Mouse (Mus musculus) cortical plate, adult 2 months (tissue): ENCODE results near the gene Vwa8. TPM values are rescaled to one million over a fixed set of nuclear protein-coding genes. Genes with fewer than 3 reads are reported as not detected.

Experiments
- H3K27ac ChIP-seq: fragments of 200-500 bp; 2 replicates; pipeline ENCODE4 v1.5.1; 2012; ENCODE audit warnings: low read length, control low read depth, inconsistent platforms; ENCODE audit not compliant: insufficient read depth
- H3K4me1 ChIP-seq: fragments of 200-500 bp; 2 replicates; pipeline ENCODE4 v1.6.1; 2011; ENCODE audit warnings: low read length; ENCODE audit not compliant: control insufficient read depth, insufficient read depth
- H3K4me3 ChIP-seq: fragments of 200-500 bp; 2 replicates; pipeline ENCODE4 v1.5.1; 2011; ENCODE audit warnings: mild to moderate bottlenecking, low read length, control low read depth; ENCODE audit not compliant: insufficient read depth
- CTCF ChIP-seq: fragments of 200-500 bp; IDR thresholded peaks from 2 replicates; pipeline ENCODE4 v1.5.1; 2011; ENCODE audit warnings: mild to moderate bottlenecking, control low read depth, low read length; ENCODE audit not compliant: insufficient read depth; ENCODE audit errors: extremely low read depth
- POLR2A ChIP-seq: fragments of 200-500 bp; IDR thresholded peaks from 2 replicates; pipeline ENCODE4 v1.6.1; 2011; ENCODE audit warnings: mild to moderate bottlenecking, low read length, control low read depth; ENCODE audit not compliant: insufficient read depth; ENCODE audit errors: extremely low read depth
- polyA plus RNA-seq: library from polyadenylated mRNA; depleted of rRNA; stranded (reverse); fragments of >200 nt; gene quantifications from 2 replicates; pipeline ENCODE4 v1.2.3, GENCODE M21; 2012

Gene Vwa8
- polyA plus RNA-seq, 1 experiment, result 29.3 TPM

GRCm38 (mm10) chr14:79047956-79048355, 199.1 kb downstream of the Vwa8 start:
- TF ChIP-seq CTCF (no peak), POLR2A (no peak)
- H3K4me3 ChIP-seq, result no peak overlapping the region

GRCm38 (mm10) chr14:79049544-79049943, 200.7 kb downstream of the Vwa8 start:
- TF ChIP-seq POLR2A (no peak), CTCF (no peak)
- Histone ChIP-seq H3K4me3 (no peak overlapping the region), H3K27ac (no peak overlapping the region), H3K4me1 (no peaks in the 10 kb centered on the region)

More at GRCm38 (mm10) chr14:79047956-79048355, 199.1 kb downstream of the Vwa8 start:
- Histone ChIP-seq H3K27ac (no peak overlapping the region), H3K4me1 (no peaks in the 10 kb centered on the region)

GRCm38 (mm10) chr14:79065636-79066035, 216.8 kb downstream of the Vwa8 start:
- H3K4me3 ChIP-seq, result no peak overlapping the region
- TF ChIP-seq POLR2A (no peak), CTCF (no peak)
- no peak overlapping the region for H3K27ac ChIP-seq
- H3K4me1 ChIP-seq, result no peaks in the 10 kb centered on the region

- no peaks in the 10 kb centered on the region for H3K4me1 ChIP-seq
- no peak overlapping the region for H3K27ac ChIP-seq
- TF ChIP-seq POLR2A (no peak), CTCF (no peak)
- H3K4me3 ChIP-seq, result no peak overlapping the region
Measured at GRCm38 (mm10) chr14:79069515-79069914, 220.7 kb downstream of the Vwa8 start.

GRCm38 (mm10) chr14:79074786-79075185, 225.9 kb downstream of the Vwa8 start:
- TF ChIP-seq POLR2A (no peak), CTCF (no peak)
- Histone ChIP-seq H3K4me1 (no peaks in the 10 kb centered on the region), H3K27ac (no peak overlapping the region), H3K4me3 (no peak overlapping the region)

GRCm38 (mm10) chr14:79076560-79077300, 227.9 kb downstream of the Vwa8 start:
- H3K4me1 ChIP-seq, result no peaks in the 10 kb centered on the region
- no peak overlapping the region for H3K4me3 ChIP-seq
- no peak overlapping the region for H3K27ac ChIP-seq
- TF ChIP-seq POLR2A, result no peak
- TF ChIP-seq CTCF, result no peak

- TF ChIP-seq CTCF (no peak), POLR2A (no peak)
Measured at GRCm38 (mm10) chr14:79083573-79083972, 234.7 kb downstream of the Vwa8 start.

GRCm38 (mm10) chr14:79086006-79086405, 237.2 kb downstream of the Vwa8 start:
- TF ChIP-seq CTCF (no peak), POLR2A (no peak)

More at GRCm38 (mm10) chr14:79083573-79083972, 234.7 kb downstream of the Vwa8 start:
- H3K4me3 ChIP-seq, result no peak overlapping the region
- H3K4me1 ChIP-seq, result no peaks in the 10 kb centered on the region
- no peak overlapping the region for H3K27ac ChIP-seq

GRCm38 (mm10) chr14:79089464-79089863, 240.6 kb downstream of the Vwa8 start:
- Histone ChIP-seq H3K4me3 (no peak overlapping the region), H3K4me1 (peaks cover 6% of the 10 kb centered on the region), H3K27ac (no peak overlapping the region)
- TF ChIP-seq POLR2A, result no peak

More at GRCm38 (mm10) chr14:79086006-79086405, 237.2 kb downstream of the Vwa8 start:
- Histone ChIP-seq H3K4me1 (peaks cover 6% of the 10 kb centered on the region), H3K4me3 (no peak overlapping the region), H3K27ac (no peak overlapping the region)

GRCm38 (mm10) chr14:79097181-79097580, 248.3 kb downstream of the Vwa8 start:
- H3K4me1 ChIP-seq, result no peaks in the 10 kb centered on the region
- no peak overlapping the region for H3K4me3 ChIP-seq
- no peak for TF ChIP-seq POLR2A
- TF ChIP-seq CTCF, result no peak
- no peak overlapping the region for H3K27ac ChIP-seq
